Mouse (Mus musculus) ES-E14 (cell line): ENCODE measurements around the gene Zc3h4.

Experiments
- CHD2 ChIP-seq: IDR thresholded peaks from 2 replicates; pipeline ENCODE4 v1.6.1; 2014; ENCODE audit warnings: mild to moderate bottlenecking, low read depth, low read length, inconsistent platforms
- HCFC1 ChIP-seq: IDR thresholded peaks from 2 replicates; pipeline ENCODE4 v1.6.1; 2012; ENCODE audit warnings: low read length, inconsistent platforms, borderline replicate concordance; ENCODE audit not compliant: insufficient read depth
- MAFK ChIP-seq: IDR thresholded peaks from 2 replicates; pipeline ENCODE4 v1.6.1; 2014; ENCODE audit warnings: mild to moderate bottlenecking, low read depth, low read length, inconsistent platforms; ENCODE audit not compliant: insufficient read depth
- ZNF384 ChIP-seq: IDR thresholded peaks from 2 replicates; pipeline ENCODE4 v1.6.1; 2012; ENCODE audit warnings: low read depth, low read length, inconsistent platforms

DNA sequence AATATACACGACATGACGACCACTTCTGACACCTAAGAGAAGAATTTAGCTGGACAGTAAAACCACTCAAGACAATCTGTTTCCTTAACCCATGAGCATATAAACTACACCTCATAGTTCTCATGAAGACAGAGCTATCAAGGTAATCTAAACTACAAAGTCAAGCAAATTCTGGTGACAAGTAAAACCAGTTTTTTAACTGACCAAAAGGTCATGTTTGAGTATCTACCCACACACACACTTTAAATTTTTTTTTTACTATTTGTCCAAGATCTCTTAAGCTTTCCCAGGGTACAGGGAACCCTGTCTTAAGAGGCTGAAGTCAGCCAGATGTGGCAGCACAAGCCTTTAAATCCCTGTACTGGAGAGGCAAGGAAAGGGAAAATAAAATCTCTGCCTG, 31.9 kb upstream of the Zc3h4 start:
- no peak for TF ChIP-seq ZNF384
- no peak for TF ChIP-seq CHD2
- TF ChIP-seq HCFC1 = no peak
- no peak for TF ChIP-seq MAFK
